Mouse (Mus musculus): ENCODE measurements around the gene Gsdma2. TPM values are rescaled to one million over a fixed set of nuclear protein-coding genes. Genes with fewer than 3 reads are reported as not detected.
A peak's percentile ranks its signal among the peaks of the same experiment; 100 is the strongest.
"Not testable (repeated sequence)": the region's sequence is repeated elsewhere in the genome, so short reads cannot be mapped to it uniquely, and the experiment has no call there.

The Gsdma2 gene
- polyA plus RNA-seq, 1 experiment from 2014 or later: not detected

DNA sequence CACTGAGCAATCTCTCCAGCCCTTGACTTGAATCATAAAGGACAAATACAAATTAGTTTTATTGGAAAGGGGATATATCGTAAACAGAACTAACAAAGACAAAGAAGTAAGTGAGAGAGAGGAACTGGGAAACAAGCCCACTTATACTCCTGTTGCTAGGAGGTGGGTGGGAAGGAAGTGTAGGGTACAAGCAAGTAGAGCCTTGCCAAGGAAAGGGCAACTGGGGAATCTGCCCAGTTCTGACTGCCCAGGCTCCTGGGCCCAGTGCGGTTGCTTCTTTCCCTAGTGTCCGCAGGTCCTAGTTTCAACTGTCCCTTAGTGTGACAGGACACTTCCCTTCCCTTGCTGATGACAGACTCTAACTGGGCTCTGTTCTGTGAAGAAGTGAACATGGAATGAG is 17.9 kb upstream of the Gsdma2 start:
- H3K4me1 ChIP-seq: no peaks in the 10 kb centered on the region
- 96% methylated on average over 3 of the region's 3 CpGs for WGBS
- DNase-seq (ENCODE audit: low spot score): peak; percentile 25
- H3K27me3 ChIP-seq (ENCODE audit: insufficient read depth, poor library complexity, severe bottlenecking): 0 out of 2 replicates have a peak, but pooled peaks cover 8% of the 10 kb centered on the region
- H3K36me3 ChIP-seq: no peaks in the 10 kb centered on the region
- no peak overlapping the region for H3K27ac ChIP-seq
- H3K4me3 ChIP-seq: no peak overlapping the region
- H3K9me3 ChIP-seq: peaks cover under 1% of the 10 kb centered on the region; the same call in 1 of the 2 replicates

DNA sequence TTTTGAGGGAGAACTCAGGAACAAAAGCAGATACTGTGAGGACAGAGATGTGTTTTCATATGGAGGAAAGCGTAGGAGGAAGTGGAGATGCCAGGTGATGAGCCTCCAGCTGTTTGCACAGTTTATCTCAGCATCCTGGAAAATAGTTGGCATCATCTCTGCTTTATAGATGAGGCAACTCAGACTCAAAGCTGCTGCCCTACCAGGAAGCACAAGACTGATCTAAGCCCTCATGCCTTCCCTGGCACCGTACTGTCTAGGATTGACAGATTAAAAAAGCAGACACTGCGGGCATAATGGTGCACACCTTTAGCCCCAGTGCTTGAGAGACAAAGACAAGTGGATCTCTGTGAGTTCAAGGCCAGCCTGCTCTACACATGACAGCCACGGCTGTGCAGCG is 15.9 kb upstream of the Gsdma2 start:
- H3K4me3 ChIP-seq: no peak overlapping the region
- H3K27me3 ChIP-seq (ENCODE audit: insufficient read depth, poor library complexity, severe bottlenecking): 0 out of 2 replicates have a peak, but pooled peaks cover 8% of the 10 kb centered on the region
- no peaks in the 10 kb centered on the region for H3K36me3 ChIP-seq
- WGBS: 81% methylated on average over 5 of the region's 5 CpGs
- H3K9me3 ChIP-seq: no peaks in the 10 kb centered on the region
- H3K4me1 ChIP-seq: no peaks in the 10 kb centered on the region
- no peak overlapping the region for H3K27ac ChIP-seq
- peak; percentile 66 for DNase-seq (ENCODE audit: low spot score)

DNA sequence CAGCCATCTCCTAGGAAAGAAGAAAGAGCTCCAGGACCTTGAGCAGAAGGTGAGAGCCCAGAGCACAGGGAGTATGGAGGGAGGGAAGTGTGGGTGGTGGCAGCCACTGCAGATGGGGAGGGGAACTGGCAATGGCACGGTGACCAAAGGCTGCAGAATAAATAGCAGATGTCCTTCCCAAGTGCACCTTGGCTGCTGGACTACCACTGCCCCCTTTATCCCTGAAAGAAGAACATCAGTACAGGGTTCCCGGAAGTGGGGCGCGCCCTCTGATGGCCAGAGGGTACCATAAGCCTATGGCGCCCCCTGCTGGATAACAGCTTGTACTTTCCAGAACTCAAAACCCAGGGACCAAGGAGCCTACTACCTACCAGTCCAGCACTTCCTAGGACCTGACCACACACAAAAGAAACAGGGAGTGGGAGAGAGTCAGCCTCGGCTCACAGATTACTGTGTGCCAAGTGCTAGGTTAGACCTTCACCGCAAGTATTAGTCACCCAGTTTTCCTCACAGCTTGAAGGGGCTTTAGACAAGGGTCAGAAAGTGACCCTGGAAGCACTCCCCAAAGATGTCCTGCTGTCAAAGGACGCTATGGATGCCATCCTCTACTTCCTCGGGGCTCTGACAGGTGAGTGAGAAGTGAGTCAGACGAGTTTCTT is 11.1 kb upstream of the Gsdma2 start:
- H3K4me1 ChIP-seq; H3K9me3 ChIP-seq; H3K27ac ChIP-seq; H3K36me3 ChIP-seq; H3K4me3 ChIP-seq; H3K27me3 ChIP-seq (ENCODE audit: insufficient read depth, poor library complexity, severe bottlenecking): not testable (repeated sequence)
- peak; percentile 75 for DNase-seq (ENCODE audit: low spot score)
- WGBS: 32% methylated on average over 10 of the region's 10 CpGs

DNA sequence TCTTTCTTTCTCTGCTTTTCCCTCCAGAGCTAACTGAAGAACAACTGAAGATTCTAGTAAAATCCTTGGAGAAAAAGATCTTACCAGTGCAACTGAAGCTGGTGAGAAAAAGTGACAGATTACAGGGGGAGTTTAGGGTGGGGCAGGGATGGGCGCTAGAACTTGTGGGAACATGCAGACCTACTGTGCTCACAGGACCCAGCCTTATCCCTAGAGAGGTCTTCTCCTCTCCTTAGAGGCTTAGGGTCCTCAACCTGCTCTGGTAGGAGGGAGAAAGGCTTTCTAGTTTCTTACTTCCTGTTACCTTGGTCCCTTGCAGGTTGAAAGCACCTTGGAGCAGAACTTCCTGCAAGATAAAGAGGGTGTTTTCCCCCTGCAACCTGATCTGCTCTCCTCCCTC is 9.1 kb upstream of the Gsdma2 start:
- H3K36me3 ChIP-seq: no peaks in the 10 kb centered on the region

DNA sequence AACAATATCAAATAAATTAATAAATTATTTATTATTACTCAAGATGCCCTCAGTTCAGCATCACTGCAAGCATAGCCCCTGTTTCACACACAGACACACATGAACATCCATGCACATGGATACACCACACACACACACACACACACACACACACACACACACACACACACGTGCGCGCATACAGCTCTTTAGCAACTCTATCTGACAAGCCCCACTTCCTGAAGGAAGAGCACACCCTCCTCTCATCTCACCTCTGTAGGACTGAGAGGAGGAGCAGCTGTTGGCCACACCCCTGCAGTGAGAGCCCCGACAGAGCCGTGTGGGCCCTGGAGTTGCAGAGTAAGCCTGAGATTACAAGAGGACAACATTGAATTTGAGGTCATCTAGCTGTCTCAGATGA is 6.5 kb upstream of the Gsdma2 start:
- H3K27ac ChIP-seq: no peak overlapping the region
- no peaks in the 10 kb centered on the region for H3K36me3 ChIP-seq
- H3K27me3 ChIP-seq (ENCODE audit: insufficient read depth, poor library complexity, severe bottlenecking): 0 out of 2 replicates have a peak, but pooled peaks cover 10% of the 10 kb centered on the region
- no peaks in the 10 kb centered on the region for H3K4me1 ChIP-seq
- DNase-seq (ENCODE audit: low spot score): no peak
- 57% methylated on average over 5 of the region's 5 CpGs for WGBS
- H3K9me3 ChIP-seq: no peaks in the 10 kb centered on the region
- no peak overlapping the region for H3K4me3 ChIP-seq

More for the DNA sequence above, 9.1 kb upstream of the Gsdma2 start:
- Histone ChIP-seq H3K4me3 (no peak overlapping the region), H3K9me3 (no peaks in the 10 kb centered on the region), H3K4me1 (no peaks in the 10 kb centered on the region), H3K27ac (no peak overlapping the region), H3K27me3 (ENCODE audit: insufficient read depth, poor library complexity, severe bottlenecking) (0 out of 2 replicates have a peak, but pooled peaks cover 13% of the 10 kb centered on the region)
- DNase-seq (ENCODE audit: low spot score): no peak
- 58% methylated on average over 1 of the region's 1 CpGs for WGBS

DNA sequence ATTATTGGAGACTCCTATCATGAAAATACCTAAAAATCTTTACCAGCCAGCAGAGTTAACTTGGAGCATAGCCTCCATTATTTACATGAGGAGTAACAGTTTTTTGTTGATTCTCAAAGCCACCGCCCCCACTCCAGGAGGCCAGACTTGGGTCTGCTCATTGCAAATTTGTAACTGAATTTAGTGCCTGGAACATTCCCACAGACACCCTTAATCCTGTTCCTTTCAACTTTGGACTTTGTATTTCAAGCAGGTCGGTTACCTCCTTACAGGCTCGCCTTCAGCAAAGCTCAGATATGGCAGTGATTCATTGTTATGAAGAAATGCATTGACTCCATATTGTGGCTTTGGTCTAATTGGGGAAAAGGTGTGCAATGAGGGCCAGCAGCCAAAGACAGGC is 1.8 kb upstream of the Gsdma2 start:
- DNase-seq (ENCODE audit: low spot score): no peak
- 79% methylated on average over 3 of the region's 3 CpGs for WGBS
- H3K4me1 ChIP-seq: no peaks in the 10 kb centered on the region
- H3K9me3 ChIP-seq: no peaks in the 10 kb centered on the region
- no peak overlapping the region for H3K4me3 ChIP-seq
- no peak overlapping the region for H3K27ac ChIP-seq
- H3K36me3 ChIP-seq: no peaks in the 10 kb centered on the region
- peaks cover 30% of the 10 kb centered on the region for H3K27me3 ChIP-seq (ENCODE audit: insufficient read depth, poor library complexity, severe bottlenecking)

DNA sequence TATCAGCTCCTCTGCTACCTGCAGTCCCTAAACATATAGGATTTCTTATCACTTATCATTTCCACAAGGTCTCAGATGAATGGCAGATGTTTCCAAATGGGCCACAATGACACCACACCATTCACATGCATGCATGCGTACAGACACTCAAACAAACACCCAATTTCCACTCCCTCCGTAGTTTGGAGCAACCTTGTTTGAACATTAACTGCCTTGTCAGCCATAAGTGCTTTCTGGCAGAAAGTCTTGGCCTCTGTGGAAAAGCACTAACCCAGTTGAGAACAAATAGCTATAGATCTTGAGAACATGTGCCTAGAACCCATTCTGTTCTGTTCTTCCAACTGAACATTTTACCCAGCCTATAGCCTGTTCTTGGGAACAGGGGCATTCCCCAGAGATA is 613 bp upstream of the Gsdma2 start:
- Histone ChIP-seq H3K36me3 (no peaks in the 10 kb centered on the region), H3K9me3 (no peaks in the 10 kb centered on the region), H3K27me3 (ENCODE audit: insufficient read depth, poor library complexity, severe bottlenecking) (peaks cover 39% of the 10 kb centered on the region), H3K27ac (no peak overlapping the region), H3K4me1 (no peaks in the 10 kb centered on the region), H3K4me3 (no peak overlapping the region)
- no peak for DNase-seq (ENCODE audit: low spot score)
- 71% methylated on average over 2 of the region's 2 CpGs for WGBS

DNA sequence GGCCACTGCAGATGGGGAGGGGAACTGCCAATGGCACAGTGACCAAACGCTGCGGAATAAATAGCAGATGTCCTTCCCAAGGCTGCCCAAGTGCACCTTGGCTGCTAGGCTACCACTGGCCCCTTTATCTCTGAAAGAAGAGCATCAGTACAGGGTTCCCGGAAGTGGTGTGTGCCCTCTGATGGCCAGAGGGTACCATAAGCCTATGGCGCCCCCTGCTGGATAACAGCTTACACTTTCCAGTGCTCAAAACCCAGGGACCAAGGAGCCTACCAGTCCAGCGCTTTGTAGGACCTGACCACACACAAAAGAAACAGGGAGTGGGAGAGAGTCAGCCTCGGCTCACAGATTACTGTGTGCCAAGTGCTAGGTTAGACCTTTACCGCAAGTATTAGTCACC is 8.5 kb downstream of the Gsdma2 start:
- H3K36me3 ChIP-seq, H3K4me3 ChIP-seq, H3K27ac ChIP-seq, H3K9me3 ChIP-seq, H3K4me1 ChIP-seq: not testable (repeated sequence)
- 8% methylated on average over 7 of the region's 7 CpGs for WGBS
- DNase-seq (ENCODE audit: low spot score): peak; percentile 83
- peaks cover 13% of the 10 kb centered on the region for H3K27me3 ChIP-seq (ENCODE audit: insufficient read depth, poor library complexity, severe bottlenecking)

DNA sequence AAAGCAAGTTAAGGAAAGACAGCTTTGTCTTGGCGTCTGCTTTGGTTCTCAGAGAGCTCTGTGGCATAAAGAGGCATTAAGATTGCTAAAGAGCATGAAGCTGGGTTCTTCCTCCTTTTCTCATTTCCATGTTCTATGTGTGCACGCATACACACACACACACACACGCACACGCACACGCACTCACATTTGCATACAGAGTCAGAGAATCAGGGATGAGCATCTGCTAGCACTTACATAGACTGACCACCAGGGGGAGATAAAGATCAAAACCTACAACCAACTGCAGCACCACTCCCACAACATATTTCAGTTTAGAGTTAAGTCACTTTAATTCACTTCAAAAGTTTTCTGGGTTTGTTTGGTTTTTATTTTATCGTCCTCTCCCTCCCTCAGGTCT is 14.0 kb downstream of the Gsdma2 start:
- H3K27ac ChIP-seq: no peak overlapping the region
- peaks cover 21% of the 10 kb centered on the region; the same call in 1 of the 2 replicates for H3K27me3 ChIP-seq (ENCODE audit: insufficient read depth, poor library complexity, severe bottlenecking)
- no peak for DNase-seq (ENCODE audit: low spot score)
- 12% methylated on average over 6 of the region's 6 CpGs for WGBS
- H3K4me3 ChIP-seq: no peak overlapping the region
- no peaks in the 10 kb centered on the region for H3K36me3 ChIP-seq
- no peaks in the 10 kb centered on the region for H3K9me3 ChIP-seq
- no peaks in the 10 kb centered on the region for H3K4me1 ChIP-seq

DNA sequence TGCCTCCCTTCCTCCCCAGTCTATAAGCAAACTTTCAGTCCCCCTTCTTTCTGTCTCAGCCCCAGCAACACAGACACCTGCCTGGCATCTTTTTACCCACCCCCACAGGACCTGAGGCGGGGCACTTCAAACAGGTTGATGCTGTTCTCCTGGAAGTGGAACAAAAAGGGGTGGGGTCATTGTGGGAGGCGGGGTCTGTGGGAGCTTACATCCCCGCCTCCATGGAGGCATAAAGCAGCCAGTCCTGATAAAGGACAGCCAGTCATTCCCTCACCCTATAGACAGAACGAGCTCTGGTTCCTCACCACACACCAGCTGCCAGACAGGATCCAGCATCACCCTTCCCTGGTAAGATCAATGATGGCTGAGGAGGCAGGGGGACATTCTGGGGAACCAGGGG is 17.5 kb downstream of the Gsdma2 start, which contains the start of gene Gsdma:
Gene Gsdma, plus strand, starts transcription at position 261 of the 400 bp plus-strand sequence.
- Histone ChIP-seq H3K9me3 (no peaks in the 10 kb centered on the region), H3K27ac (no peak within 1 kb of the TSS), H3K36me3 (no peaks in the 10 kb centered on the region), H3K4me1 (no peaks in the 10 kb centered on the region), H3K27me3 (ENCODE audit: insufficient read depth, poor library complexity, severe bottlenecking) (peaks cover 51% of the 10 kb centered on the region), H3K4me3 (no peak within 1 kb of the TSS)
- no peak for DNase-seq (ENCODE audit: low spot score)
- 18% methylated on average over 4 of the region's 4 CpGs for WGBS

DNA sequence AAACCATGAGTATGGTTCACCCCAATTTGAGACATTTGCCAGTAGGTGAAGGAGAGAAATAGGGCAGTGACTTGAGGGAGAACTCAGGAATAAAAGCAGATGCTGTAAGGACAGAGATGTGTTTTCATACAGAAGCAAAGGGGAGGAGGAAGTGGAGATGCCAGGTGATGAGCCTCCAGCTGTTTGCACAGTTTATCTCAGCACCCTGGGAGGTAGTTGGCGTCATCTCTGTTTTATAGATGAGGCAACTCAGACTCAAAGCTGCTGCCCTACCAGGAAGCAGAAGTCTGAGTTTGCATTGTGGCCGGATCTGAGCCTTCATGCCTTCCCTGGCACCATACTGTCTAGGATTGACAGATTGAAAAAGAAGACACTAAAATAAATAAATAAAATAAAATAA is 22.4 kb downstream of the Gsdma2 start:
- DNase-seq (ENCODE audit: low spot score): no peak
- no peaks in the 10 kb centered on the region for H3K9me3 ChIP-seq
- peaks cover 71% of the 10 kb centered on the region for H3K27me3 ChIP-seq (ENCODE audit: insufficient read depth, poor library complexity, severe bottlenecking)
- H3K27ac ChIP-seq: no peak overlapping the region
- 61% methylated on average over 2 of the region's 2 CpGs for WGBS
- H3K4me3 ChIP-seq: no peak overlapping the region
- no peaks in the 10 kb centered on the region for H3K36me3 ChIP-seq
- H3K4me1 ChIP-seq: 0 out of 2 replicates have a peak, but pooled peaks cover 3% of the 10 kb centered on the region

DNA sequence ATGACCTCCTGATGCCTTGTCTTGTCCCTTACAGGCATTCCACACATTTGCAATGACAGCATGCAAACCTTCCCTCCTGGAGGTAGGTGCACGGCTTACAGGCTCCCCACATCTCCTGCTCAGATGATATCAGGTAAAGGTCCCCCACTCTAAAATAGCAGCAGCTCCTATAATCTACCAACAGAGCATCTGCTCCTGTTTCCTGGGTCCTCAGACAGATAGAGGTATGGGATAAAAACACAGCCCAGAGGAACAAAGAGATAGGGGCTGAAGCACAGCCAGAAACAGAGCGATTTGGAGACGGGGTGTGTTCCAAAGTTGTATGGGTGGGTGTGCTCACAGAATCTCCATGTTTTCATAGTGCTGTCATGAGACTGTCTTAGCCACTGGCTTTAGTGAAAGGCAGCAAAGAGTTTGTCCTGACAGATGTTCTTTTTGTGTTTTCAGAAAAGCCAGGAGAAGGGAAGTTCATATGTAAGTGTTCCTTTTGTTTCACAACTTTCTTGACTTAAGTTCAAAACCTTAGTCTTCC is 24.8 kb downstream of the Gsdma2 start:
- H3K27me3 ChIP-seq (ENCODE audit: insufficient read depth, poor library complexity, severe bottlenecking): peaks cover 51% of the 10 kb centered on the region
- H3K9me3 ChIP-seq: no peaks in the 10 kb centered on the region
- H3K4me3 ChIP-seq: no peak overlapping the region
- WGBS: 59% methylated on average over 3 of the region's 3 CpGs
- no peak for DNase-seq (ENCODE audit: low spot score)
- H3K36me3 ChIP-seq: no peaks in the 10 kb centered on the region
- H3K4me1 ChIP-seq: peaks cover 9% of the 10 kb centered on the region; the same call in 1 of the 2 replicates
- H3K27ac ChIP-seq: no peak overlapping the region

DNA sequence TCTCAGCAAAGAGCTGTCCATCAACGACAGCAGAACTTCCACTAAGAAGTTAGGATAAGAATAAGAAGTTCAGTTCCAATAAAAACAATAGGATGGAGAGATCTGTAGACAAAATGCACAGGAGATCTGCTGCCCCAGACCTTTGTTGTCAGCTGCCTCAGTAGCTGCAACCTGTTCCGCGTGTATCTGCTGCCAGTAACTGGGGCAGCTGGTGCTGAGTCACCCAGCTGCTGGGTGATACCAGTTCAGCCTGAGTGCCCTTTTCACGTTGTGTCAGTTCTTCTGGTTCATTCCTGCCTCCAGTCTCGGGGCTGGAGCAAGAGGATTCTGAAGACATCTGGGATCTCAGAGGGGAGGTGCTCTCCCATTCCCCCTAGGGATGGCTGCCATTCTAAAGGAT is 25.3 kb downstream of the Gsdma2 start:
- Histone ChIP-seq H3K4me3 (no peak overlapping the region), H3K27ac (no peak overlapping the region), H3K9me3 (no peaks in the 10 kb centered on the region), H3K4me1 (peaks cover 9% of the 10 kb centered on the region; the same call in 1 of the 2 replicates), H3K36me3 (no peaks in the 10 kb centered on the region), H3K27me3 (ENCODE audit: insufficient read depth, poor library complexity, severe bottlenecking) (peaks cover 46% of the 10 kb centered on the region)
- DNase-seq (ENCODE audit: low spot score): no peak
- 55% methylated on average over 5 of the region's 5 CpGs for WGBS
